Mouse (Mus musculus) subcutaneous adipose tissue, adult 2 months (tissue): ENCODE data around the gene Pla2r1. TPM values are rescaled to one million over a fixed set of nuclear protein-coding genes. Genes with fewer than 3 reads are reported as not detected.

Experiments used
- polyA plus RNA-seq: library from polyadenylated mRNA; depleted of rRNA; stranded (reverse); fragments of >200 nt; gene quantifications from 2 replicates; pipeline ENCODE4 v1.2.3, GENCODE M21; 2012; ENCODE audit warnings: low replicate concordance; rRNA removed

Gene Pla2r1
- polyA plus RNA-seq: 4.5 and 11.0 TPM in 2 replicates

GRCm38 (mm10) chr2:60552902-60553682 is at the start of gene Pla2r1:
Gene Pla2r1 (minus strand): TSS chr2:60553308.

DNA sequence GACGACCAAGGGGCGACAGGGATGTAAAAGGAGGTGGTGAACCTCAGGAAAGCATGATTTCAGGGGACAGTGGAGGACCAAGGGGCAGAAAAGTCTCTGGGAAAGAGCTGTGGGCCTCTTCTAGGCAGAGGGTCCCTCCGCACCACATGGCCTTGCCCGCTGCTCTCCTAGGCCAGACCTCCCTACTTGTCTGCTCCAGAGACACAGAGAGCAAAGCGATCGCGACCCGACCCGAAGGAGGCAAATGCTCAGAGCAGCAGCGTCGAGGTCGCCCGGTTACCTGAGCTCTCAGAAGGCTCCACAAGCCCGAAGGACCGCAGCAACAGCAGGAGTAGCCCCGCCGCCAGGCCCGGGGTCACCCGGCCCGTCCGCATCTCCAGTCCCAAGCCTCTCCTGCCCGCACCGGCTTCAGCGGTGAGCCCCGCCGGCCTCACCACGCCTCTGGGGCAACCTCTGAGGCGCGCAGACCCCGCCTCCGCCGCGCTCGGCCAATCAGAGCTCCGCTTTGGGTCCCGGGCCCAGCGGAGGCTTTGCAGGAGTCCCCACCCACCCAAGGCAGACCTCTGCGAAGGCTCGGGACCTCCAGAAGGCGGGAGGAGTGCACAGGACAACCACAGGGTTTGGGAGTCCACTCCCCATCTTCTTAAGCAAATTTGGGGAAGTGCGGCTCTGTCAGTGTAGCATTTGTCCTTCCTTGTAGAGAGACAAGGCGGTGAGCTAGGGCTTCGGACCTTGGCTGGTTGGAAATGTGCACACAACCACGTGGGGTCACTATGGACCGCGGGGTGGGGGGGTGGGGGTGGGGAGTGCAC is 170.0 kb downstream of the Pla2r1 start, which contains the start of gene Ly75:
TSS of gene Ly75 (minus strand) at position 446 of the 812 bp plus-strand sequence.

Other genes with a start within 250 kb of the Pla2r1 start
- 0.36 and 2.1 TPM in 2 replicates for gene Ly75, start 170.0 kb downstream of the Pla2r1 start, polyA plus RNA-seq
- gene Itgb6, start 169.3 kb upstream of the Pla2r1 start, polyA plus RNA-seq: 2.4 TPM in 1 of 2 replicates, not detected in the other